Mouse (Mus musculus) lung, postnatal 25 days (tissue): ENCODE data around the gene Apoc1.
"Not testable (repeated sequence)": the region's sequence is repeated elsewhere in the genome, so short reads cannot be mapped to it uniquely, and the experiment has no call there.

Experiments used
- DNase-seq: peaks from one replicate; pipeline ENCODE4 v3.0.0; 2022; ENCODE audit warnings: low spot score

The Apoc1 gene

GRCm38 (mm10) chr7:19705271-19705670, 12.8 kb upstream of the Apoc1 start:
- DNase-seq = no peak

- DNase-seq = no peak
These were observed 12.0 kb upstream of the Apoc1 start for GRCm38 (mm10) chr7:19704475-19704874.

- no peak for DNase-seq
These were observed 10.5 kb upstream of the Apoc1 start for GRCm38 (mm10) chr7:19702859-19703555.

- peak; percentile 81 for DNase-seq
These were observed 8.8 kb upstream of the Apoc1 start for GRCm38 (mm10) chr7:19701069-19701761.

- no peak for DNase-seq
These were observed 8.0 kb upstream of the Apoc1 start for GRCm38 (mm10) chr7:19700299-19701068.

GRCm38 (mm10) chr7:19699827-19700148, 7.3 kb upstream of the Apoc1 start:
- DNase-seq = no peak

- DNase-seq = peak; percentile 32
These were observed 6.7 kb upstream of the Apoc1 start, which contains the start of gene Apoe for GRCm38 (mm10) chr7:19698907-19699826. Gene Apoe (minus strand): TSS chr7:19699188.

- DNase-seq = no peak
These were observed 5.8 kb upstream of the Apoc1 start for GRCm38 (mm10) chr7:19697949-19698906.

- DNase-seq = no peak
These were observed 3.9 kb upstream of the Apoc1 start for GRCm38 (mm10) chr7:19696336-19696873.

GRCm38 (mm10) chr7:19695881-19696280, 3.4 kb upstream of the Apoc1 start:
- no peak for DNase-seq

GRCm38 (mm10) chr7:19695213-19695594, 2.7 kb upstream of the Apoc1 start:
- no peak for DNase-seq

- no peak for DNase-seq
These were observed 2.1 kb upstream of the Apoc1 start for GRCm38 (mm10) chr7:19694336-19695212.

- peak; percentile 65 for DNase-seq
These were observed 961 bp upstream of the Apoc1 start for GRCm38 (mm10) chr7:19693421-19693820.

- no peak for DNase-seq
These were observed 1.0 kb downstream of the Apoc1 start for GRCm38 (mm10) chr7:19691434-19691833.

- DNase-seq = no peak
These were observed 1.6 kb downstream of the Apoc1 start for GRCm38 (mm10) chr7:19690845-19691244.

- DNase-seq = no peak
These were observed 3.8 kb downstream of the Apoc1 start for GRCm38 (mm10) chr7:19688611-19689010.

GRCm38 (mm10) chr7:19688101-19688500, 4.4 kb downstream of the Apoc1 start:
- no peak for DNase-seq

- not testable (repeated sequence) for DNase-seq
These were observed 5.4 kb downstream of the Apoc1 start for GRCm38 (mm10) chr7:19686927-19687583.

GRCm38 (mm10) chr7:19686521-19686920, 5.9 kb downstream of the Apoc1 start:
- DNase-seq = no peak
